Mouse (Mus musculus): ENCODE data around the gene Ikzf4. TPM values are rescaled to one million over a fixed set of nuclear protein-coding genes. Genes with fewer than 3 reads are reported as not detected.

The Ikzf4 gene
- polyA plus RNA-seq, 1 experiment, result not detected

GRCm38 (mm10) chr10:128589464-128590192 lies 56.2 kb downstream of the Ikzf4 start, which contains the start of gene Erbb3:
Gene Erbb3, minus strand, starts transcription at chr10:128589652.
- no peak within 1 kb of the TSS for H3K27ac ChIP-seq (ENCODE audit: insufficient read depth, low read depth, low read length)
- no peaks in the 10 kb centered on the region for H3K4me1 ChIP-seq (ENCODE audit: control insufficient read depth, insufficient read depth, low read length)
- peak within 1 kb of the TSS; percentile 68 for H3K4me3 ChIP-seq (ENCODE audit: insufficient read depth, low read length)
- no peak for TF ChIP-seq CTCF (IDR thresholded peaks at IDR 0.05; ENCODE audit: low read depth, low read length)

GRCm38 (mm10) chr10:128588775-128589463 lies 56.9 kb downstream of the Ikzf4 start:
- no peak overlapping the region for H3K27ac ChIP-seq (ENCODE audit: insufficient read depth, low read depth, low read length)
- no peaks in the 10 kb centered on the region for H3K4me1 ChIP-seq (ENCODE audit: control insufficient read depth, insufficient read depth, low read length)
- TF ChIP-seq POLR2A (IDR thresholded peaks at IDR 0.05; ENCODE audit: borderline replicate concordance, low read depth, low read length), result no peak
- no peak for TF ChIP-seq CTCF (IDR thresholded peaks at IDR 0.05; ENCODE audit: low read depth, low read length)
- peak overlapping the region; percentile 68 for H3K4me3 ChIP-seq (ENCODE audit: insufficient read depth, low read length)

DNA sequence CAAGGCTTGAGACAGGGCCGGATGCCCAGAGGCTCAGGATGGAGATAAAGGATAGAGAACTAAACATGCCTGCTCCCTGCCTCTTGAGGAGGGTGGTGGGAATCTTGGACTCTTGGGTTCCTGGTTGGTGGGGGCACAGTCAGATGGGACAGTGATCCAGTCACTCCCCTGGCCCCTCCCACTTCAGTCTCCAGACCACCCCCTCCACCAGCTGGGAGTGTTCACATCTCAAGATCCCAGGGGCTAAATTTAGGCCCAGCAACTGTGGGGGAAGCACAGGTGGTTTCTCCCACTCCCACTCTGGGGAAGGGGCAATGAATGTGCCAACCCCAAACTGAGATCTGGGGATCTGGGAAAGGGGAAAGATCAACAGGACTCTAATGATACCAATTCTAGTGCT lies 57.7 kb downstream of the Ikzf4 start:
- no peak overlapping the region for H3K4me3 ChIP-seq (ENCODE audit: insufficient read depth, low read length)
- no peak overlapping the region for H3K27ac ChIP-seq (ENCODE audit: insufficient read depth, low read depth, low read length)
- TF ChIP-seq CTCF (IDR thresholded peaks at IDR 0.05; ENCODE audit: low read depth, low read length) (no peak), POLR2A (IDR thresholded peaks at IDR 0.05; ENCODE audit: borderline replicate concordance, low read depth, low read length) (no peak)
- H3K4me1 ChIP-seq (ENCODE audit: control insufficient read depth, insufficient read depth, low read length), result no peaks in the 10 kb centered on the region

- no peak overlapping the region for H3K4me3 ChIP-seq (ENCODE audit: insufficient read depth, low read length)
- H3K4me1 ChIP-seq (ENCODE audit: control insufficient read depth, insufficient read depth, low read length), result no peaks in the 10 kb centered on the region
- H3K27ac ChIP-seq (ENCODE audit: insufficient read depth, low read depth, low read length), result no peak overlapping the region
- TF ChIP-seq POLR2A (IDR thresholded peaks at IDR 0.05; ENCODE audit: borderline replicate concordance, low read depth, low read length), result no peak
- no peak for TF ChIP-seq CTCF (IDR thresholded peaks at IDR 0.05; ENCODE audit: low read depth, low read length)
Observed at GRCm38 (mm10) chr10:128587697-128588096, 58.1 kb downstream of the Ikzf4 start.

DNA sequence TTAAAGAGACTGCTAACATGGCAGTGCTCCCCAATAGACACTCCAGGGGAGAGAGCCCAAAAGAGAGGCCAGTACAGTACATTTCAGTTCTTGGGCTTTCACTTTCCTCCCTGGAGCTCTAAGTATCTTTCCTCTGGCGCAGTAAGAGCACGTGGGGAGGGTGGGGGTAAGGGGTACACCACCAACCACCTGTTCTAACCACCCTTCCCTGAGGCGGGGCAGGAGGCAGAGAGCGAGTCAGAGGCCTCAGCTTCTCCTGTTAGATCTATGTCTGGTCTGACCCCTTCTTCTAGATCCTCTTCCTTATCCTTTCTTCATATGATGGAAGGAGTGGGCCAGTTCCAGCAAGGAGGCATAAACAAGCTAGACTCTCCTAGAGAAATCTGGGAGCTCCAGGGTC lies 58.7 kb downstream of the Ikzf4 start:
- TF ChIP-seq POLR2A (IDR thresholded peaks at IDR 0.05; ENCODE audit: borderline replicate concordance, low read depth, low read length) (no peak), CTCF (IDR thresholded peaks at IDR 0.05; ENCODE audit: low read depth, low read length) (no peak)
- no peak overlapping the region for H3K27ac ChIP-seq (ENCODE audit: insufficient read depth, low read depth, low read length)
- no peak overlapping the region for H3K4me3 ChIP-seq (ENCODE audit: insufficient read depth, low read length)
- no peaks in the 10 kb centered on the region for H3K4me1 ChIP-seq (ENCODE audit: control insufficient read depth, insufficient read depth, low read length)

DNA sequence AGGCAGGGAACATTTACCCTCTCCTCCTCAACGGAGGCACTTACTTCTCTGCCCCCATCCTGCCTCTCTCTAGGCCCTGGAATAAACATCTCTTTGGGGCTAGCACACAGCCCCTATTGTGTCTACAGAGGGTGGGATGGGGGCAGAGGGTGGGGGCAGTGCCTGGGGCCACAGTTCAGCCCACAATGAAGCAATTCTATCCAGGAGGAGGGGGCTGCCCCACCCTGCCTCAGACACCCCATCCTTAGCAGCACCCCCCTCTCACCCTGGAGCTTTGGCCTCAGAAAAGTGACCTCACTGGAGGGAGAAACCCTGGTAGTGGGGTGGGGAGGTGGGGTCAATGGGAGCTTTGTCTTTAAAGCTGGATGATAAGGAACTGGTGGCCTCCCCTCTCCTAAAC lies 59.2 kb downstream of the Ikzf4 start:
- H3K4me3 ChIP-seq (ENCODE audit: insufficient read depth, low read length), result no peak overlapping the region

DNA sequence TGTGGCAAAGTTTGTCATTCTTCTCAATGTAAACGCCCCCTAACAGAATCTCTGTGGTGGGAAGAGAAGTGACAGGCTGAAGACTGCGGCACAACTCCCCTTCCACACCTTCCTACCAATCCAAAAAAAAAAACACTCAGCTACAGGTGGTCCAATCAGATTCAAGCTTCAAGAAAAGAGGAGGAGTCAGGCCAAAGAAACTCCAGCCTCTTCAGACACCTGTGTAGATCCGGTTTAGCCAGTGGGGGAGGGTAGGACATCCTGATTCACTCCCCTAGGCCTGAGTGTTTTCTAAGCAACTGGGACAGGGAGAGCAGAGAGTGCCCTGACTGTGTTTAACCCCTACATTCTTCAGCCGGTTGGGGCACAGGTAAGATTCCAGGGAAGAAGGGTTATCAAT lies 61.4 kb downstream of the Ikzf4 start:
- H3K27ac ChIP-seq (ENCODE audit: insufficient read depth, low read depth, low read length), result no peak overlapping the region
- TF ChIP-seq POLR2A (IDR thresholded peaks at IDR 0.05; ENCODE audit: borderline replicate concordance, low read depth, low read length) (no peak), CTCF (IDR thresholded peaks at IDR 0.05; ENCODE audit: low read depth, low read length) (no peak)
- no peak overlapping the region for H3K4me3 ChIP-seq (ENCODE audit: insufficient read depth, low read length)
- H3K4me1 ChIP-seq (ENCODE audit: control insufficient read depth, insufficient read depth, low read length), result no peaks in the 10 kb centered on the region

More for the DNA sequence above, 59.2 kb downstream of the Ikzf4 start:
- no peak for TF ChIP-seq POLR2A (IDR thresholded peaks at IDR 0.05; ENCODE audit: borderline replicate concordance, low read depth, low read length)
- TF ChIP-seq CTCF (IDR thresholded peaks at IDR 0.05; ENCODE audit: low read depth, low read length), result no peak
- Histone ChIP-seq H3K27ac (ENCODE audit: insufficient read depth, low read depth, low read length) (no peak overlapping the region), H3K4me1 (ENCODE audit: control insufficient read depth, insufficient read depth, low read length) (no peaks in the 10 kb centered on the region)

- TF ChIP-seq POLR2A (IDR thresholded peaks at IDR 0.05; ENCODE audit: borderline replicate concordance, low read depth, low read length) (no peak), CTCF (IDR thresholded peaks at IDR 0.05; ENCODE audit: low read depth, low read length) (no peak)
- H3K4me1 ChIP-seq (ENCODE audit: control insufficient read depth, insufficient read depth, low read length), result no peaks in the 10 kb centered on the region
Observed at GRCm38 (mm10) chr10:128583644-128584043, 62.1 kb downstream of the Ikzf4 start.

More at GRCm38 (mm10) chr10:128583644-128584043, 62.1 kb downstream of the Ikzf4 start:
- Histone ChIP-seq H3K4me3 (ENCODE audit: insufficient read depth, low read length) (no peak overlapping the region), H3K27ac (ENCODE audit: insufficient read depth, low read depth, low read length) (no peak overlapping the region)

Other genes starting within 250 kb of the Ikzf4 start
- not detected in 2 replicates for gene Slc39a5, start 244.8 kb downstream of the Ikzf4 start, polyA plus RNA-seq (2012; ENCODE audit: insufficient read depth, insufficient read length, missing spikeins)
- gene Nabp2, start 234.5 kb downstream of the Ikzf4 start, polyA plus RNA-seq (2012; ENCODE audit: insufficient read depth, insufficient read length, missing spikeins), result 47.2 and 62.7 TPM in 2 replicates
- 42.6 and 47.6 TPM in 2 replicates for gene Rnf41, start 234.3 kb downstream of the Ikzf4 start, polyA plus RNA-seq (2012; ENCODE audit: insufficient read depth, insufficient read length, missing spikeins)
- 101 and 105 TPM in 2 replicates for gene Smarcc2, start 186.7 kb downstream of the Ikzf4 start, polyA plus RNA-seq (2012; ENCODE audit: insufficient read depth, insufficient read length, missing spikeins)
- 1,186 and 1,257 TPM in 2 replicates for gene Myl6, start 151.8 kb downstream of the Ikzf4 start, polyA plus RNA-seq (2012; ENCODE audit: insufficient read depth, insufficient read length, missing spikeins)
- 2.5 and 3.9 TPM in 2 replicates for gene Myl6b, start 147.3 kb downstream of the Ikzf4 start, polyA plus RNA-seq (2012; ENCODE audit: insufficient read depth, insufficient read length, missing spikeins)
- 179 and 197 TPM in 2 replicates for gene Esyt1, start 120.1 kb downstream of the Ikzf4 start, polyA plus RNA-seq (2012; ENCODE audit: insufficient read depth, insufficient read length, missing spikeins)
- 9.6 and 15.4 TPM in 2 replicates for gene Zc3h10, start 98.2 kb downstream of the Ikzf4 start, polyA plus RNA-seq (2012; ENCODE audit: insufficient read depth, insufficient read length, missing spikeins)
- gene Rpl41, start 96.7 kb downstream of the Ikzf4 start, polyA plus RNA-seq (2012; ENCODE audit: insufficient read depth, insufficient read length, missing spikeins), result 2,460 and 2,819 TPM in 2 replicates
- gene Pa2g4, start 80.0 kb downstream of the Ikzf4 start, polyA plus RNA-seq (2012; ENCODE audit: insufficient read depth, insufficient read length, missing spikeins), result 70.1 and 76.0 TPM in 2 replicates
- gene Erbb3, start 56.3 kb downstream of the Ikzf4 start, polyA plus RNA-seq (2012; ENCODE audit: insufficient read depth, insufficient read length, missing spikeins), result 2.2 and 2.6 TPM in 2 replicates
- gene Rps26, start 19.2 kb downstream of the Ikzf4 start, polyA plus RNA-seq (2012; ENCODE audit: insufficient read depth, insufficient read length, missing spikeins), result 886 and 996 TPM in 2 replicates
- 6.3 and 7.2 TPM in 2 replicates for gene Suox, start 28.1 kb upstream of the Ikzf4 start, polyA plus RNA-seq (2012; ENCODE audit: insufficient read depth, insufficient read length, missing spikeins)
- 123 and 131 TPM in 2 replicates for gene Rab5b, start 50.3 kb upstream of the Ikzf4 start, polyA plus RNA-seq (2012; ENCODE audit: insufficient read depth, insufficient read length, missing spikeins)
- gene Pmel, start 58.2 kb upstream of the Ikzf4 start, polyA plus RNA-seq (2012; ENCODE audit: insufficient read depth, insufficient read length, missing spikeins), result 0.37 and 0.67 TPM in 2 replicates
- 47.0 and 53.0 TPM in 2 replicates for gene Cdk2, start 59.0 kb upstream of the Ikzf4 start, polyA plus RNA-seq (2012; ENCODE audit: insufficient read depth, insufficient read length, missing spikeins)
- 26.1 and 29.6 TPM in 2 replicates for gene Dgka, start 98.9 kb upstream of the Ikzf4 start, polyA plus RNA-seq (2012; ENCODE audit: insufficient read depth, insufficient read length, missing spikeins)
- gene Pym1, start 101.9 kb upstream of the Ikzf4 start, polyA plus RNA-seq (2012; ENCODE audit: insufficient read depth, insufficient read length, missing spikeins), result 26.1 and 33.8 TPM in 2 replicates
- gene Mmp19, start 144.9 kb upstream of the Ikzf4 start, polyA plus RNA-seq (2012; ENCODE audit: insufficient read depth, insufficient read length, missing spikeins), result 26.8 and 28.3 TPM in 2 replicates
- gene Dnajc14, start 158.1 kb upstream of the Ikzf4 start, polyA plus RNA-seq (2012; ENCODE audit: insufficient read depth, insufficient read length, missing spikeins), result 65.2 and 65.7 TPM in 2 replicates
- 14.3 and 18.0 TPM in 2 replicates for gene Tmem198b, start 158.4 kb upstream of the Ikzf4 start, polyA plus RNA-seq (2012; ENCODE audit: insufficient read depth, insufficient read length, missing spikeins)
- 62.2 and 81.9 TPM in 2 replicates for gene Sarnp, start 171.3 kb upstream of the Ikzf4 start, polyA plus RNA-seq (2012; ENCODE audit: insufficient read depth, insufficient read length, missing spikeins)
- gene Ormdl2, start 175.7 kb upstream of the Ikzf4 start, polyA plus RNA-seq (2012; ENCODE audit: insufficient read depth, insufficient read length, missing spikeins), result 78.1 and 83.5 TPM in 2 replicates
- not detected in 2 replicates for gene Gdf11, start 245.7 kb upstream of the Ikzf4 start, polyA plus RNA-seq (2012; ENCODE audit: insufficient read depth, insufficient read length, missing spikeins)